Mouse (Mus musculus) CH12.LX (cell line): Measurements from ENCODE around the gene Osbp2. TPM values are rescaled to one million over a fixed set of nuclear protein-coding genes. Genes with fewer than 3 reads are reported as not detected.

Source experiments
- DNase-seq: peaks from one replicate; pipeline ENCODE4 v3.0.0-alpha.2; 2013; ENCODE audit errors: extremely low read depth
- H3K27ac ChIP-seq: 2 replicates; pipeline ENCODE4 v1.5.1; 2012; ENCODE audit warnings: low read depth, mild to moderate bottlenecking, control low read depth, moderate library complexity; ENCODE audit not compliant: insufficient read depth
- H3K27me3 ChIP-seq: replicated peaks from 2 replicates; pipeline ENCODE3; 2012; ENCODE audit warnings: inconsistent platforms
- H3K36me3 ChIP-seq, 2 experiments: replicated peaks in 1 of 2; 2 replicates each; pipeline versions ENCODE3 to v1.6.1; 2012; ENCODE audit warnings: inconsistent platforms in 1 of 2, low read length in 1 of 2, mild to moderate bottlenecking in 1 of 2, mixed read lengths in 1 of 2, moderate library complexity in 1 of 2; ENCODE audit not compliant: control insufficient read depth in 1 of 2, insufficient read depth in 1 of 2
- H3K4me1 ChIP-seq, 2 experiments: 2 replicates each; pipeline ENCODE4 v1.6.1; 2012; ENCODE audit warnings: inconsistent platforms in 1 of 2, moderate library complexity in 1 of 2; ENCODE audit not compliant: insufficient read depth in 2 of 2, control insufficient read depth in 1 of 2
- H3K4me2 ChIP-seq: 2 replicates; pipeline ENCODE4 v1.6.1; 2012; ENCODE audit warnings: low read depth, mild to moderate bottlenecking, control low read depth; ENCODE audit not compliant: poor library complexity, insufficient read depth, severe bottlenecking
- H3K4me3 ChIP-seq, 3 experiments: fragments of 150-350 bp in 1 of 3; sonication (generic) in 1 of 3; replicated peaks in 1 of 3; 2 replicates each; pipeline versions ENCODE3 to v1.5.1; 2011 to 2012; ENCODE audit warnings: low read depth in 2 of 3, low read length in 2 of 3, mild to moderate bottlenecking in 2 of 3, moderate library complexity in 2 of 3, control low read depth in 1 of 3, improper control_type of control experiment in 1 of 3, inconsistent platforms in 1 of 3, mixed read lengths in 1 of 3; ENCODE audit not compliant: poor library complexity in 1 of 3
- H3K79me2 ChIP-seq: replicated peaks from 2 replicates; pipeline ENCODE4 v1.6.1; 2012; ENCODE audit warnings: mild to moderate bottlenecking, moderate library complexity; ENCODE audit not compliant: control insufficient read depth, poor library complexity, insufficient read depth, severe bottlenecking; ENCODE audit errors: extremely low read depth
- H3K9ac ChIP-seq: 2 replicates; pipeline ENCODE4 v1.6.1; 2012; ENCODE audit warnings: low read depth, mild to moderate bottlenecking, control low read depth, moderate library complexity; ENCODE audit not compliant: insufficient read depth
- H3K9me3 ChIP-seq: replicated peaks from 2 replicates; pipeline ENCODE3; 2012; ENCODE audit warnings: low read length, inconsistent platforms, mixed read lengths
- BHLHE40 ChIP-seq: IDR thresholded peaks from 2 replicates; pipeline ENCODE4 v1.6.1; 2011; ENCODE audit warnings: mild to moderate bottlenecking, low read depth, low read length, improper control_type of control experiment
- CHD2 ChIP-seq: IDR thresholded peaks from 2 replicates; pipeline ENCODE4 v1.6.1; 2011; ENCODE audit warnings: low read length, improper control_type of control experiment
- CTCF ChIP-seq, 2 experiments: IDR thresholded peaks in 1 of 2; conservative IDR thresholded peaks in 1 of 2; 2 replicates each; pipeline ENCODE4 v1.5.1; 2011 to 2012; ENCODE audit warnings: low read depth in 2 of 2, low read length in 2 of 2, improper control_type of control experiment in 1 of 2, inconsistent platforms in 1 of 2, mild to moderate bottlenecking in 1 of 2, moderate library complexity in 1 of 2
- E2F4 ChIP-seq: IDR thresholded peaks from 2 replicates; pipeline ENCODE4 v1.6.1; 2011; ENCODE audit warnings: low read depth, low read length, improper control_type of control experiment; ENCODE audit not compliant: insufficient replicate concordance
- HCFC1 ChIP-seq: IDR thresholded peaks from 2 replicates; pipeline ENCODE4 v1.6.1; 2012; ENCODE audit warnings: low read depth, mild to moderate bottlenecking, inconsistent platforms, low read length, improper control_type of control experiment
- IRF4 ChIP-seq: IDR thresholded peaks from 2 replicates; pipeline ENCODE4 v1.6.1; 2014; ENCODE audit warnings: low read depth, mild to moderate bottlenecking, inconsistent platforms, low read length, improper control_type of control experiment
- KAT2A ChIP-seq: IDR thresholded peaks from 2 replicates; pipeline ENCODE4 v1.6.1; 2012; ENCODE audit warnings: low read length, improper control_type of control experiment, inconsistent platforms; ENCODE audit not compliant: insufficient replicate concordance
- MAFK ChIP-seq: IDR thresholded peaks from 2 replicates; pipeline ENCODE4 v1.6.1; 2011; ENCODE audit warnings: low read length, improper control_type of control experiment; ENCODE audit not compliant: insufficient replicate concordance
- MAX ChIP-seq: IDR thresholded peaks from 2 replicates; pipeline ENCODE4 v1.6.1; 2011; ENCODE audit warnings: low read length, improper control_type of control experiment
- MAZ ChIP-seq: IDR thresholded peaks from 2 replicates; pipeline ENCODE4 v1.6.1; 2012; ENCODE audit warnings: low read depth, mild to moderate bottlenecking, inconsistent platforms, low read length, improper control_type of control experiment, moderate library complexity
- MEF2A ChIP-seq: IDR thresholded peaks from 2 replicates; pipeline ENCODE4 v1.6.1; 2014; ENCODE audit warnings: low read depth, mild to moderate bottlenecking, inconsistent platforms, low read length, improper control_type of control experiment, borderline replicate concordance
- MXI1 ChIP-seq: IDR thresholded peaks from 2 replicates; pipeline ENCODE4 v1.6.1; 2011; ENCODE audit warnings: mild to moderate bottlenecking, low read depth, low read length, improper control_type of control experiment
- NELFE ChIP-seq: IDR thresholded peaks from 2 replicates; pipeline ENCODE4 v1.6.1; 2011; ENCODE audit warnings: low read depth, low read length, improper control_type of control experiment
- NRF1 ChIP-seq: IDR thresholded peaks from 2 replicates; pipeline ENCODE4 v1.6.1; 2014; ENCODE audit warnings: low read depth, mild to moderate bottlenecking, inconsistent platforms, low read length, improper control_type of control experiment, moderate library complexity
- POLR2AphosphoS2 ChIP-seq: IDR thresholded peaks from 2 replicates; pipeline ENCODE4 v1.6.1; 2011; ENCODE audit warnings: low read depth, low read length, improper control_type of control experiment
- SIN3A ChIP-seq: IDR thresholded peaks from 2 replicates; pipeline ENCODE4 v1.6.1; 2012; ENCODE audit warnings: low read length, improper control_type of control experiment, inconsistent platforms
- TBP ChIP-seq: conservative IDR thresholded peaks from 2 replicates; pipeline ENCODE4 v1.6.1; 2011; ENCODE audit warnings: low read depth, low read length, improper control_type of control experiment
- UBTF ChIP-seq: IDR thresholded peaks from 2 replicates; pipeline ENCODE4 v1.6.1; 2012; ENCODE audit warnings: low read depth, mild to moderate bottlenecking, inconsistent platforms, low read length, improper control_type of control experiment, moderate library complexity
- USF2 ChIP-seq: conservative IDR thresholded peaks from 2 replicates; pipeline ENCODE4 v1.6.1; 2011; ENCODE audit warnings: low read depth, low read length, improper control_type of control experiment
- ZKSCAN1 ChIP-seq: IDR thresholded peaks from 2 replicates; pipeline ENCODE4 v1.6.1; 2012; ENCODE audit warnings: low read depth, inconsistent platforms, low read length, improper control_type of control experiment, borderline replicate concordance
- ZNF384 ChIP-seq: IDR thresholded peaks from 2 replicates; pipeline ENCODE4 v1.6.1; 2012; ENCODE audit warnings: low read depth, low read length, improper control_type of control experiment, inconsistent platforms
- dilution Hi-C: fragments of 300-500 bp; cut with MboI; formaldehyde crosslinking; loops from 2 replicates; pipeline ENCODE4 v1.14.3; 2020; ENCODE audit warnings: low sequenced_read_pairs; ENCODE audit not compliant: extremely low pct_unique_long_range_greater_than_20kb, extremely low pct_ligation_motif_present
- in situ Hi-C: fragments of 300-500 bp; cut with MboI; formaldehyde crosslinking; loops from 3 replicates; pipeline ENCODE4 v1.14.3; 2019; ENCODE audit warnings: low sequenced_read_pairs, low pct_ligation_motif_present, low pct_unique_long_range_greater_than_20kb, mixed read lengths
- polyA plus RNA-seq: library from polyadenylated mRNA; unstranded; fragments of >175 nt; gene quantifications from 2 replicates; pipeline ENCODE4 v1.2.1, GENCODE M21; 2012; ENCODE audit warnings: low read depth; ENCODE audit not compliant: insufficient read length
- total RNA-seq, 2 experiments: library from RNA; depleted of rRNA; stranded (reverse); fragments of 300-350 nt in 1 of 2; fragments of >200 nt in 1 of 2; gene quantifications; 2 replicates each; pipeline ENCODE4 v1.2.3; 2012 to 2014

Gene Osbp2
- total and polyA plus RNA-seq, 3 experiments = not detected

GRCm38 (mm10) chr11:3722036-3722435, 141.7 kb downstream of the Osbp2 start:
- H3K4me2 ChIP-seq = no peak overlapping the region
- dilution Hi-C loops = no loop called here
- H3K9me3 ChIP-seq = peaks cover 5% of the 10 kb centered on the region
- H3K79me2 ChIP-seq = no peaks in the 10 kb centered on the region
- no peak overlapping the region for H3K4me3 ChIP-seq
- no peak overlapping the region for H3K27ac ChIP-seq
- in situ Hi-C loops = no loop called here
- H3K36me3 ChIP-seq = no peaks in the 10 kb centered on the region
- peaks cover 89% of the 10 kb centered on the region for H3K27me3 ChIP-seq
- H3K9ac ChIP-seq = no peak overlapping the region
- DNase-seq = no peak
- H3K4me1 ChIP-seq = no peaks in the 10 kb centered on the region
- TF ChIP-seq MEF2A = no peak
- no peak for TF ChIP-seq MAFK
- no peak for TF ChIP-seq ZNF384
- no peak for TF ChIP-seq BHLHE40
- TF ChIP-seq HCFC1 = no peak
- TF ChIP-seq KAT2A = no peak
- TF ChIP-seq SIN3A = no peak
- TF ChIP-seq, all 38 proteins: peak for 0

DNA sequence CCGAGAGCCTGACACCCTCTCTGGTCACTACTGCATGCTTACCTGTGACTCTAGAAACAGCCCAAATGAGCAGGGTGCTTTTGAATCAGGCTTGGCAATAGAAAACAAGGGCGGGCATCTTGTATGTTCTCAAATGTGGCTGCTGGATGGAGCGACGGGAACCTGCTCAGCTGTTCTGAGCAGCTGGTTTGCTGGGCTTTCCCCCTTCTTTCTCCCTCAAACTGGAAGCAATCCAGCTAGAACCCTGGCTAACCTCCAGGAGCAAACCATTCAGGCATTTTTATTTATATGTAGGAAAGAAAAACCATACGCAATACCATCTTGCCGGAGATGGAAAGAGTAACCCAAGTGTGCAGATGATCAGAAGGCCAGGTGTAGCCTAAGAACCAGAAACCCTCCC, 147.0 kb downstream of the Osbp2 start:
- Histone ChIP-seq H3K36me3 (no peaks in the 10 kb centered on the region), H3K4me1 (no peaks in the 10 kb centered on the region), H3K9me3 (peaks cover 9% of the 10 kb centered on the region), H3K4me3 (no peak overlapping the region), H3K27me3 (peaks cover 61% of the 10 kb centered on the region), H3K79me2 (no peaks in the 10 kb centered on the region), H3K9ac (no peak overlapping the region), H3K4me2 (no peak overlapping the region), H3K27ac (no peak overlapping the region)
- in situ Hi-C loops = no loop called here
- dilution Hi-C loops = no loop called here
- no peak for DNase-seq
- no peak for TF ChIP-seq POLR2AphosphoS2
- no peak for TF ChIP-seq KAT2A
- no peak for TF ChIP-seq ZKSCAN1
- no peak for TF ChIP-seq E2F4
- no peak for TF ChIP-seq MAZ
- TF ChIP-seq TBP = no peak
- TF ChIP-seq SIN3A = no peak
- TF ChIP-seq NRF1 = no peak
- TF ChIP-seq UBTF = no peak
- TF ChIP-seq BHLHE40 = no peak
- no peak for TF ChIP-seq MAX
- no peak for TF ChIP-seq MAFK
- no peak for TF ChIP-seq CHD2
- no peak for TF ChIP-seq ZNF384
- TF ChIP-seq USF2 = no peak
- TF ChIP-seq CTCF (conservative IDR thresholded peaks at IDR 0.05 in 1 of 2, IDR thresholded peaks at IDR 0.05 in 1 of 2; ENCODE audit: low read depth in 2 of 2, low read length in 2 of 2) = no peak
- TF ChIP-seq MXI1 = no peak
- TF ChIP-seq NELFE = no peak
- no peak for TF ChIP-seq IRF4
